Mouse (Mus musculus) stomach, embryonic 16.5 days (tissue): ENCODE data around the gene Foxe3. TPM values are rescaled to one million over a fixed set of nuclear protein-coding genes. Genes with fewer than 3 reads are reported as not detected.

Source experiments
- ATAC-seq: fragments of 200-750 bp; cut with Nextera tagmentation; 2 replicates; pipeline ENCODE4 v1.8.0; 2017; ENCODE audit warnings: moderate number of reproducible peaks, moderate TSS enrichment; ENCODE audit not compliant: insufficient read depth, low FRiP score
- H3K27ac ChIP-seq: fragments of 300-500 bp; sonication (generic); 2 replicates; pipeline ENCODE4 v1.5.1; 2014; ENCODE audit warnings: low read length
- H3K27me3 ChIP-seq: fragments of 300-500 bp; sonication (generic); 2 replicates; pipeline ENCODE4 v1.6.1; 2014; ENCODE audit warnings: low read length, control low read depth, mixed read lengths; ENCODE audit not compliant: control insufficient read depth, insufficient read depth
- H3K36me3 ChIP-seq: fragments of 300-500 bp; sonication (generic); 2 replicates; pipeline ENCODE4 v1.6.1; 2014; ENCODE audit warnings: low read length; ENCODE audit not compliant: control insufficient read depth, insufficient read depth
- H3K4me1 ChIP-seq: fragments of 300-500 bp; sonication (generic); 2 replicates; pipeline ENCODE4 v1.6.1; 2014; ENCODE audit warnings: low read length, control low read depth, mixed read lengths; ENCODE audit not compliant: control insufficient read depth, insufficient read depth
- H3K4me2 ChIP-seq: fragments of 300-500 bp; sonication (generic); 2 replicates; pipeline ENCODE4 v1.6.1; 2014; ENCODE audit warnings: low read depth, low read length, mixed read lengths
- H3K4me3 ChIP-seq: fragments of 300-500 bp; sonication (generic); replicated peaks from 2 replicates; pipeline ENCODE4 v1.5.1; 2014; ENCODE audit warnings: mild to moderate bottlenecking, low read length
- H3K9ac ChIP-seq: fragments of 300-500 bp; sonication (generic); 2 replicates; pipeline ENCODE4 v1.6.1; 2014; ENCODE audit warnings: low read length
- H3K9me3 ChIP-seq: fragments of 300-500 bp; sonication (generic); replicated peaks from 2 replicates; pipeline ENCODE4 v1.6.1; 2016; ENCODE audit warnings: low read length, control low read depth; ENCODE audit not compliant: control insufficient read depth
- WGBS: fragments of 180-500 bp; shearing (Covaris S2); extraction: QIAGEN DNeasy Blood & Tissue Kit; methylation state at CpG from one replicate; pipeline ENCODE4 v1.1.7; 2014; 5-methylcytosine and 5-hydroxymethylcytosine counted together
- polyA plus RNA-seq: library from polyadenylated mRNA; unstranded; fragments of >200 nt; fragmentation: Nextera tagmentation; extraction: Ambion mirVana; gene quantifications from 2 replicates; pipeline ENCODE4 v1.2.1, GENCODE M21; 2015

Gene Foxe3
- polyA plus RNA-seq, 1 experiment from 2014 or later: not detected

DNA sequence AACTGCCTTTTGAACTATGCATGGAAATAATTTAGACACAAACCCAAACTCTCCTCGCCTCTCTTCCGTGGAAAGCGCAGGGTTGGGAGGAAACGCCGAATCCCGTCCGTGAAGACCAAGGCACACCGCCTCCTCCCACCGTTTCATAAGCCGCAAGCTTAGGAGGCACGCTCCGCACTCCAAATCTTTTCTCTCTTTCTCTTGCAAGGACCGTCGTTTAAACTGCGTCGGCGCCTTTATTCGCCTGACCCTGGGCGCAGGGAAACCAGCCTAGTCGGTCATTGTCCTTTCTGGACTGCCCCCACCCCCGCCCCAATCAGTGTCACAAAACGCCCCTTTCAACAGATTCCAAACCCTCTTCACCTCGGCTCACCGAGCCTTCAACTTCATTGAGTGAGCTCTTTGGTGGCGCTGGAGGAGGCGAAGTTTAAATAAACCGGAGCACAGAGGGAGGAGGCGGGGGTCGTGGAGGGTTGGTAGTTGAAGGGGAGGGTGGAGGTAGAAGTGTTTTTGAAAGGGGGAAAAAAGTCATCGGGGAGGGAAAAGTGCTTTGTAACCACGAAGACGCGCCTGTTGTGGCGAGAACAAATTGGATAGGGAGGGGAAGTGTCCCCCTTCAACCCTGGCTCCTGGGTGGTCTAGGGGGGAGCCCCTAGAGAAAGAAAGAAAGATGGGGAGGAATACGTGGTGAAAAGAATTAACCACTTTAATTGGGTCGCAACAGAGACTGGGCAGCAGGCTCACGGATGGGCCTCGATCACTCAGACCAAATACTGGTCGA lies 23.0 kb downstream of the Foxe3 start:
- Histone ChIP-seq H3K36me3 (no peaks in the 10 kb centered on the region), H3K4me2 (no peak overlapping the region), H3K4me1 (0 out of 2 replicates have a peak, but pooled peaks cover under 1% of the 10 kb centered on the region), H3K4me3 (no peak overlapping the region), H3K27me3 (peaks cover 87% of the 10 kb centered on the region), H3K9ac (no peak overlapping the region), H3K27ac (no peak overlapping the region), H3K9me3 (no peaks in the 10 kb centered on the region)
- no peak for ATAC-seq
- WGBS: 3% methylated on average over 39 of the region's 39 CpGs

DNA sequence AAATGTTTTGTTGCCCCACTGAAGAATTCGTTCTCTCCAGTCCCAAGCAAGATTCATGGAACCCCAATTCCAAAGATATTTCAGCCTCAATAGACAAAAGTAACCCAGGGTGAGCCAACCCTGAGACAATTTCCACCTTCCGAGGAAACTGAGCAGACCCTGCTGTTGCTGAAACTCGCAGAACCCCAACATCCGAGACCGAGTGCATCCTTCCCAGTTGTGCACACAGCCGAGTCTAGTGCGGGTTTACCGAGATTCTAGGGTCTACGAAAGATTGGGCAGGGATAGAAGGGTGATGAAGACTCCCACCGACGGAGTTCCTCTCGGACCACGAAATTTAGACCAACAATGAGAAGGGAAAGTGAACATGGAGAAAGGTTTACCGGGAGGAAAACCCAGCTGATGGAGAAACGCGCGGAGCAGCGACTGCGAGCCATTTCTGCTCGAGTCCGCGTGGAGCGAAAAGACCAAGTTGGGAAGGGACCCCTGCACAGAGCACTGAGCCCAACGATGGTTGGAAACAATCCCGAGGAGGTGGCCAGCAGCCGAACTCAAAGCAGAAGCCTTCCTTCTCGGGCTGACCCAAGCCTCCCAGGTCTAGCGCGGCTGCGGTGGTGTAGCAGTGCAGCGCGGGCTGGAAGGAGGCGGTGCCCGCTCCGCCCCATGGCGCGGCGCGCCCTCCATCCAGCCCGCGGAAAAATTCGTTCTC lies 24.0 kb downstream of the Foxe3 start:
- Histone ChIP-seq H3K9ac (no peak overlapping the region), H3K4me2 (peak overlapping the region; percentile 38), H3K9me3 (no peaks in the 10 kb centered on the region), H3K36me3 (no peaks in the 10 kb centered on the region), H3K4me1 (no peaks in the 10 kb centered on the region), H3K4me3 (peak overlapping the region; percentile 15; the same call in 1 of the 2 replicates), H3K27me3 (peaks cover 79% of the 10 kb centered on the region), H3K27ac (no peak overlapping the region)
- no peak for ATAC-seq
- WGBS: 1% methylated on average over 42 of the region's 42 CpGs

DNA sequence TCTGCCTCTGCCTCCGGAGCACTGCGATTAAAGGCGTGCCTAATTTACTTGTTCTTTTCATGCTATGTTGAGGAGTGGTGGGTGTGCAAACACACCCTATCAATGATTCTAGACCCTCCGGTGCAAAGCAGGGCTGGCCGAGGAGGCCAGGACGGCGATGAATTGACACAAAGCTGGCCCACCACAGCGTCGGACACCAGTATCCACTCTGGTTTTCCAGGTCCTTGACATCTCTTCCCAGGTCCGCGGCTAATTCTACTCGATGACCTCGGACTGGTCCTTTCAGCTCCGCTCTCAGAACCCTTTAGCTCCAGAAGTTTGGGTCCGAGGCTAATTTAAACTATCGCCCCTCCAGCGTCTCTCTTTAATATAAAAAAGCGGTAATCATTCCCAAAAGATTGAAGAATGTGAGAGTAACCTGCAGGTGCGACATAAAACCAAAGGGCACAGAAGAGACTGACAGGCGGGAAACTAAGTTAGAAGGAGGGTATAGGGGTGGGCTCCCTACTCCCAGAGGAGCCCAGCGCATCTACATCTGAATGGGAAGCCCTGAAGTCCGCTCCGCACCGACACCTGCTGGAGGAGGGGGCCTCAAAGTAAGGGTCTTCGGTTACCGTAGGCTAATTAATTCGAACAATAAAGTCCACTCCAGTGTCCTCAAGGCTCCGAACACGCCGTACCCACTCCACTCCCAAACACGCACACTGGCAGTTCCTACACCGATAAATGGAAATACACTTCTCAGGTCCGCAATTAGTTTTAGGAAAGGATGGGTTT lies 24.8 kb downstream of the Foxe3 start:
- no peak overlapping the region for H3K4me3 ChIP-seq
- H3K36me3 ChIP-seq: no peaks in the 10 kb centered on the region
- peaks cover 73% of the 10 kb centered on the region for H3K27me3 ChIP-seq
- no peak overlapping the region for H3K4me2 ChIP-seq
- H3K9ac ChIP-seq: no peak overlapping the region
- H3K9me3 ChIP-seq: no peaks in the 10 kb centered on the region
- no peaks in the 10 kb centered on the region for H3K4me1 ChIP-seq
- no peak overlapping the region for H3K27ac ChIP-seq
- 4% methylated on average over 33 of the region's 33 CpGs for WGBS
- no peak for ATAC-seq

DNA sequence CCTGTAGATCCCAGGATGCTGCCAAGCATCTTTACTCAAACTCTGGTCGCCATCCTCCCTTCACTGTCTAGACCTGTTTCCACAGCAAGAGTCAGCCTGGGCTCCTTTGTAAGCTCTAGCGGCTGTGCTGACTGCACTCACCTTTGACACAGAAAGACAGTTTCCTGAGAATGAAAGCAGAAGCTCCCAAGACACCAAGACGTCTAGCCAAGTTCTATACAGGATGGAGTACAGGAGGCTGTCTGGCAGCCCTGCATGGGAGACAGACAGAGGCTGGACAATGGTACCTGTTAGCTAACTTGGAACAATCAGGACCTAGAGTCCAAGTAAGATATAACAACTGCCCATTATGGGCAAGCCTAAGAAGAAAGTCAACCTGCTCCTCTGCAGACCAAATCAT lies 25.9 kb downstream of the Foxe3 start:
- no peak overlapping the region for H3K9ac ChIP-seq
- no peaks in the 10 kb centered on the region for H3K9me3 ChIP-seq
- no peaks in the 10 kb centered on the region for H3K4me1 ChIP-seq
- H3K27me3 ChIP-seq: peaks cover 61% of the 10 kb centered on the region
- no peaks in the 10 kb centered on the region for H3K36me3 ChIP-seq
- no peak overlapping the region for H3K4me3 ChIP-seq
- H3K4me2 ChIP-seq: no peak overlapping the region
- WGBS: 20% methylated on average over 3 of the region's 3 CpGs
- no peak overlapping the region for H3K27ac ChIP-seq
- no peak for ATAC-seq

DNA sequence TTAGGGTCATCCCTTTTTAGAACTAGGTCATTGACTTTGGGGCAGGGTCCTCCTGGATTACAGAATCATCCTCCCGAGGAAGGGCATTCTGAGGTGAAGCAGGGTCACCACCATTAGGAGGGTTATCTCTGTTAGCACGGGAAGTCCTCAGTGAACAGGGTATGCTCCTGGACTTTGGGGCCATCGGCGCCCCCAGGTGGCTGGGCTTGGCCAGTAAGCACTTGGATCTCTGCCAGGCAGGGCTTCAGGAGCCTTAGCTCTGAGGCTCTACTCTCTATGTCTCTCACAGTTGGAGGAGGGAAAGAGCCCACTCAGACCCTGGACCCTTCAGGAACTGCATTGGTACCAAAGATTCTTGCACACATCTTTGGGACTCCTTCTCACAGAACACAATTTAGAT lies 28.0 kb downstream of the Foxe3 start:
- no peaks in the 10 kb centered on the region for H3K9me3 ChIP-seq
- H3K4me1 ChIP-seq: no peaks in the 10 kb centered on the region
- ATAC-seq: no peak
- no peak overlapping the region for H3K4me2 ChIP-seq
- no peaks in the 10 kb centered on the region for H3K36me3 ChIP-seq
- H3K4me3 ChIP-seq: no peak overlapping the region
- H3K27me3 ChIP-seq: peaks cover 43% of the 10 kb centered on the region
- no peak overlapping the region for H3K9ac ChIP-seq
- WGBS: 8% methylated on average over 4 of the region's 4 CpGs
- H3K27ac ChIP-seq: no peak overlapping the region

DNA sequence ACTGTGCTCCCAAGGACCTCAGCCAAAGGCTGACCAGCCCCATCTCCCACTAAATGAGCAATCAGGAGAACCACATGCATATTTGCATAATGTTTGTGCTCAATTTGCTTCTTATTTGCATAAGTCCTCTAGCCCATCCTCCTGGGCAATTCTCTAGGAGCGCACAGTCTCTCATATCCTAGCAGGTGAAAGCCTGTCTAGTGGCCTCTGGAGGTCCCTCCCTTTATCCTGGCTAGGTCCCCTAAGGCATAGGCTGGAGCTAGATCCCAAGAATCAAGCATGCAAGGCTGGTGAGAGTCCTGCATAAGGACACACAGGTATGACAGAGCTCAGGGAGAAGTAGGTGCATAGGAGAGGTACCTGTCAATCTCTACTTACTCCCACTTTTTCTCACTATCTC lies 43.6 kb downstream of the Foxe3 start:
- 97% methylated on average over 1 of the region's 1 CpGs for WGBS
- Histone ChIP-seq H3K9me3 (no peaks in the 10 kb centered on the region), H3K27me3 (no peaks in the 10 kb centered on the region), H3K36me3 (no peaks in the 10 kb centered on the region), H3K4me1 (no peaks in the 10 kb centered on the region), H3K4me3 (no peak overlapping the region), H3K27ac (no peak overlapping the region), H3K9ac (no peak overlapping the region), H3K4me2 (no peak overlapping the region)
- ATAC-seq: no peak

DNA sequence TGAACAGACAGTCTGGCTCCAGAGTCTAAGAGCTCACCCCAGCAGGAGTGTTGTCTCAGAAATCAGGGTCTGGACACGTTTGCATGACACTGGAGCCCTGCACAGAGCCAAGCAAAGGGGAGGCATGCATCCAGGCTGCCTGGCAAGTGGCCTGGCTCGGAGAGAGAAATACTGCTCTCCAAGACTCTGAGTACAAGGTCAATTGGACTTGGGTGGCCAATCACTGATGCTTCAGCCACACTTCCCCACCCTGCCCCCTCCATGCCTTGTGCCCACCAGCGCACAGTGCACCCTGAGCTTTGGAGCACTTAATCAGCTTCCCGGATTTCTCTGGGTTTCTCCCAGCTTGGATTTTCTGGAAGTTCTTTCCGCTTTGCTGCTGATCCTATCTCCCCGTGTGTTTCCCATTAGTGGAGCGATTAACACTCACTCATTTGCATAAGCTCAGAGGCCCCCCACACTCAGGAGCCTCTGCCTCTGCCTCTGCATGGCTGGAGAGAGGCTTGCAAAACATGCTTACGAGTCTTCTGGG lies 49.3 kb downstream of the Foxe3 start:
- no peaks in the 10 kb centered on the region for H3K9me3 ChIP-seq
- no peaks in the 10 kb centered on the region for H3K4me1 ChIP-seq
- WGBS: 50% methylated on average over 8 of the region's 8 CpGs
- H3K4me3 ChIP-seq: no peak overlapping the region
- no peak overlapping the region for H3K27ac ChIP-seq
- H3K9ac ChIP-seq: no peak overlapping the region
- no peaks in the 10 kb centered on the region for H3K27me3 ChIP-seq
- no peak for ATAC-seq
- no peak overlapping the region for H3K4me2 ChIP-seq
- no peaks in the 10 kb centered on the region for H3K36me3 ChIP-seq
